Mouse (Mus musculus): Measurements from ENCODE around the gene Cebpe.

DNA sequence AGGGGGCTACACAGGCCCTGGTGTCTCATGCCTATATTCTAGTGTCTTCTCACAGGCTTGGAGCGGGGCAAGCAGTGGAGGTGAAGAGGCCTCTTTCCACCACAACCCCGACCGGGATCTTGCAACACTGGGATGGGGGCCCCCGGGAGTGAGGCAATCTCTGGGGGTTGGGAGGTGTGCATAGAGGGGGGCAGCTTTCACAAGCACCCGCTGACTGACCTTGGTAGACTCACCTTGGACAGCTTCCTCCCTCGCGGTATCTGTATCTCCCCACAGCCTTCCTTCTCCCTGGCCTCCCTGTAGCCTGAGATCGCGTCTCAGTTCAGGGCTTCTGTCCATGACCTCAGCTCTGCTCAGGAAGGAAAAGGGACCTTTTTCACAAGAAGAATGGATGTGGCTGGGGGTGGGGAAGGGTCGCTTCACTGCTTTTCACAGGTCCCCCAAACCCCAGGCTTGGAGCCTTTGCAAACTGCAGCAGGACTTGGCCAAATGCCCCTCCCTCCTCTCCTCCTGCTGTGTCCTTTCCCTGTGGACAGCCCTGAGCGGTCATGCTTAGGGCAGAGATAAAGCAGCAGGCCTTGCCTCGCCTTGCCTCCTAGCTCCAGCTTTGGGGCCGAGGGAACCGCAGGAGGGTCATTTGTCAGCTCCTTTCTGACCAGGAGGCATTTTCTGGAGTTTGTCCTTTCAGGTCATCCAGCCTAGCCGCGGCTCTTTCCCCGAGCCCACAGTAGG is 5.2 kb downstream of the Cebpe start:
- no peak for TF ChIP-seq CTCF (IDR thresholded peaks at IDR 0.05; ENCODE audit: low read depth, low read length)
- no peak for TF ChIP-seq POLR2A (IDR thresholded peaks at IDR 0.05; ENCODE audit: insufficient read depth, low read length)
- TF ChIP-seq EP300 (IDR thresholded peaks at IDR 0.05; ENCODE audit: insufficient read depth, low read depth, low read length): no peak
